Mouse (Mus musculus): ENCODE results near the gene Cxcl2.
A peak's percentile ranks its signal among the peaks of the same experiment; 100 is the strongest.

Gene Cxcl2

DNA sequence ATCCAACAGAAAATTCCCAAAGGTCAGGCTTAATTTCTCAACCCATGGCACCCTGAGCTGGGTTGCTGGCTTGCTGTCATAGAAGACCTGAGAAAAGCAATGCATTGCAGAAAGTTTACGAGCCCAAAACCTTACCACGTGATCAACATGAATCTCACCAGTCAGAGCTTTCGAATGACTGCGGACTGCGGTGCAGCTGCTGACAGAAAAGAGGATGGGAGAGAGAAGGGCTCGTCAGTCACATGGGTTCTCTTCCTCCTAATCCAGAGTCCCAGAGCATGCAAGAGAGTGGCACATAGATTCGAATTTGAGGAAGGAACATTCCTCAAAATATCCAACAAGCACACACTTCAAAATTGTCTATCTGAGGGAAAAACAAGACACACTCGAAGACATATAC, 9.4 kb upstream of the Cxcl2 start:
- DNase-seq (ENCODE audit: low read depth, low spot score), result no peak

DNA sequence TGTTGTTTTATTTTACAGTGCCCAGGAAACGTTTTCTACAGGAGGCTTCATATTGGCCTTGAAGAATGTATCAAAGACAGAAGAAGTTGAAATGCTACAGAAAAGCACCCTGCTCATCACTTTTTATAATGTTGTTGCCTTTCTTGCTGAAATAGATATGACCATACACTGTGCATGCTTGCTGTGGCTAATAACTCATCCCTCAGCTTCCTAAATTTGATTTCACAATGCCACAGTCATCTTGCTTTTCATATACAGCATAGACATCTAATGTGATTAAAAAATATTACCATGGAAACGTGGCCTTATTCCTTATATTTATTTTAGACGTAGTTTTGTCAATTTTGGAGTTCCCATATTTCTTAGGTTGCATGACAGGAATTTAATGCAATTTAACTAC, 6.2 kb upstream of the Cxcl2 start:
- DNase-seq (ENCODE audit: low read depth, low spot score), result no peak

DNA sequence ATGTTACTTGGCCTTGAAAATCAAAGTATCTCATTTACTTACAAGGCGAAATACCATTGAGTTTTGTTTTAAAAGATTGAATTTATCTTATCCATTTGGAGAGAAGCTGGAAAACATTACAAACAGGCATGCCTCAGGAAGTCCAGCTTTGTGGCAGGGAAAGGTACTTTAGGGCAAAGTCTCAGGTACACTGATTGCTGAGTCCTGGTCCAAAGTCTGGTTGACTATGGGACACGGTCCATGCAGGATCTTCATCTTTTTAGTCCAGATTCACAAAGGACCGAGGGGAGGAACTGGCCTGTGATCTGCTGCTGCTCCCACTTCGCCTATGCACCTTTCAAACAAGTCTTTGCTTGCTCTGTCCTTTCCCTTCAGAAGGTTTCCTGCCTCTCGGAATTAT, 4.4 kb upstream of the Cxcl2 start:
- no peak for DNase-seq (ENCODE audit: low read depth, low spot score)

DNA sequence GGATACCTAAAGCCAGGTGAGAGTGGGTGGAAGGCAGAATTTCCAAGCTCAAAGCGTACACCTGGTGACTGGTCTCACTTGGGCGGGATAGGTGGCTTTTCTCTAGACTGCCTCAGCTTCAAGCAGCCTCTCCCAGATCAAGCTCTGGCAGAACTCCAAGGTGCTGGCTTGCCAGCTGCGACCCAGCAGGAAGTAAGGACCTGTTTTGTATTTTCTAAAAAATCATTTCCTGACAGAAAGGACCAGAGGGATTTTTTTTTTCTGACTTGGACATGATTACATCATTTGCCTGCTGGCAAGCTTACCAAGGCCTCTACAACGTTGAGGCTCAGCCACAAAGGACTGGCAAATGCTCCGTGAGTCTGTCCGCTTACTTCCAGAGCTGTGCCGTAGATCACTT, 3.5 kb upstream of the Cxcl2 start:
- peak; percentile 88 for DNase-seq (ENCODE audit: low read depth, low spot score)

DNA sequence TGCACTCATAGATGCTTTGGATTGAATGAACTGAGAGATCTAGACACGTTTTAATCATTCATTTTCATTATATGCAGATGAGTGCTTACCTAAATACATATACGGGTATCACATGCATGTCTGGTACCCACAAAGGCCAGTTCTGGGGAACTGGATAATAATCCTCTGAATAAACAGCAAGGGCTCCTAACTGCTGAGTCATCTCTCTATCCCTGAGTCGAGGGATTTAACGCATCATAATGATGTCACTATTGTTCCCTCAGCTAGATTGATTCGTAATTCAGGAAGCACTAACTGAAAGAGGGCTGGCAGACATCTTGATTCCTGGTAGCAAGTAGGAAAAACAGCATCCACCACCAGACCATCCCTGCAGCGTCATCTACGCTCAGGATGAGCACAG, 3.0 kb upstream of the Cxcl2 start:
- no peak for DNase-seq (ENCODE audit: low read depth, low spot score)

DNA sequence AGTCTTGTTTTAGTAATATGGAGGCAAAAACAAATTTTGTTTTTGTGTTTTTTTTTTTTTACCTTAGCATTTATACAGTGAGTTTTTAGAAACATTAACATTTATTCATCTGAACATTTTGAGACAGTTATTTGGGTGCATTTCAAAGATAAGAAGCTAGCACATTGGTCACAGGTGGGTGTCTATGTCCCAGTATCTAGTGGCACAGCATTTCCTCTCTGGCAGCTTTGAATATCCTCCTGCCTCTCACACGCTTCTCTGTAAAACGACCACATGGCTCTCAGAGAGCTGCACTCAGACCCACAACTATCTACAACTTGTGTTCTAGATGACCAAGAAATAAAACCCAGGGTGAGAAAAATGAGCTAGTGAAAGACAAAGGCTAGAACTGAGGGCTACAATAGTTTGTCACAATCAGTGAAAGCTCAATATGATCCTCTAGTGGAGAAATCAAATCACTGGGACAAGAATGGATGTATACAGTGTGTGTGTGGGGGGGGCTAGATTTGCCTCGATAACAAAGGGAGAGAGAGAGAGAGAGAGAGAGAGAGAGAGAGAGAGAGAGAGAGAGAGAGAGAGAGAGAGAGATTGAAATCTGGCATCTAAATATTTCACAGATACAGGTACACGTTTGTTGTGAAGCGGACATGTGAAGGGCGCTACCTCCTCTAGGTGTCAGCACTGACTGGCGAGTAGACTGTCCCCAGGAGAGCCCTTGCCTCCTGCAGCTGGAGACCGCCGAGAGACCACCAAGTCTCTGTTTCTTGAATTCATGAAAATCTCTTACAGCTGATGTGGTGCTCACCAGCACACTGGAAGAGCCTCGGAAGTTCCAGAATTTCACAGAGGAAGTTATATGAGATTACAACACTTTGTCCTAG, 1.1 kb upstream of the Cxcl2 start:
- DNase-seq (ENCODE audit: low read depth, low spot score), result peak; percentile 20

DNA sequence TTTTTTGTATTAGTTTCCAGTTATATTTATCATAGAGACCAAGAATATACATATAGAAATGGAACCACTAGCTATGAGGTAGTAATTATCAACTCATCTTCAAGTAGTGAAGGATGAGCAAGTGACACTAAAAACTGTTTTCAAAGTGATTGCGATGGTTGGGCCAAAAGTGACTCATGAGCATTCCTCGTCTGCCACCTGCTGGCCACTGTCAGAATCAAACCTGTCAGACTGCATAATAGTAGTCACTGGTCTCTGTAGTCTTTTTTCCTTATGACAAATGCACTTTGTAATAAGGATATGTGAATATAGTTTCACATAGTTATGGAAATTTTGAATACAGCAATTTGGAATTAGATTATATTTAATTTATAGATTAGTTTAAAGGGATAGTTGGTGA, 5.3 kb downstream of the Cxcl2 start:
- peak; percentile 83 for DNase-seq (ENCODE audit: low read depth, low spot score)

DNA sequence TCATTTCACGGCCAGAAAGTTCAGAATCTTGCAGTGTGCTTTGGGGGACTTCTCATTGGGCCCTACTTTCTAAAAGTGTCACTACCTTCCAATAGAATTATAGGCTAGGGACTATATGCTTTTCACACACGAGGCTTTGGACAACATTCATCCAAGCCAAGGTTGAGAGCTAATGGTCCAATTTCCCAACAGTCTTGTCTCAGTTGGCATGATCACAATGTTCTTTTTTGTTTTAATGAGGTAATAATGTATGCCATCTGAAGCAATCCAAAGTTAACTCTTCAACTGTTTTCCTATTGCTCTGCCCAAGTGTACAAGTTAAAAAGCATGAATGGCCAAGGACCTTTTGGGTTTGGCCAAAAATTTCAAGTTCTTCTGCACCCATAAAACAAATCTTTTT, 15.8 kb downstream of the Cxcl2 start:
- no peak for DNase-seq (ENCODE audit: low read depth, low spot score)

DNA sequence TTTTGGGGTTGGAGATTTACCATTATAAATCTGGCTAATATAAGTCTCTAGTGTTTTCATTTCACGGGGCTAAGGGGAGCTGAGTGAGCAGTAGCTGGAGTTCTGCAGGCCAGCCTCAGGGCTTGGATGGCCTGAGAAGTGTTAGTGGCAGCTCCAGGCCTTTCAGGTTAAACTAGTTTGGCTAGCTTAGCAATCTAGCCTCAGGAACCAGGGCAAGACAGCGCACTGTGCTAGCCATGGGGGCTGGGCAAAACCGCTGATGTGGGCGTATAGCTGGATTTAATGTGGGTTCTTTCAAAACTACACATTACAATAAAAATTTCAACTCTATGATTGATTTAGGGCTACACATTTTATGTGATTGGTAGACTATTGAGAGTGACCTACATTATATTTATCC, 19.3 kb downstream of the Cxcl2 start:
- no peak for DNase-seq (ENCODE audit: low read depth, low spot score)

DNA sequence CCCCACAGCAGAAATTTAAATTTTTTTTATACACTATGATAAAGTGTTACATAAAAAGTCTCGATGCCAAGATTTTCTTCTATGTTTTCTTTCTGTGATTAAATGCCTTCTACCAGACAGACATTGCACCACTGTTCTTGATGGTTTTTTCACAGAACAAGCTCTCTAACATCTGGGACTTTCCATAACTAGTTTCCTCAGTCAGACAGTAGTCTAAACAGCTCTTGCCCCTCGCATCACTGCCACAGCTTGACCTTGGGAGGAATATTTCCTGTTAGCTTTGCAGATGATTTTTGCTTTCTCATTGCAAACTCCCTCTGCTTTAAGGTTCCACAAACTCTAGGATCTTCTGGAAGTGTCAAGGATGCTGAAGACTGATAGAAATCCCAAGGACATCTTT, 26.9 kb downstream of the Cxcl2 start:
- no peak for DNase-seq (ENCODE audit: low read depth, low spot score)

DNA sequence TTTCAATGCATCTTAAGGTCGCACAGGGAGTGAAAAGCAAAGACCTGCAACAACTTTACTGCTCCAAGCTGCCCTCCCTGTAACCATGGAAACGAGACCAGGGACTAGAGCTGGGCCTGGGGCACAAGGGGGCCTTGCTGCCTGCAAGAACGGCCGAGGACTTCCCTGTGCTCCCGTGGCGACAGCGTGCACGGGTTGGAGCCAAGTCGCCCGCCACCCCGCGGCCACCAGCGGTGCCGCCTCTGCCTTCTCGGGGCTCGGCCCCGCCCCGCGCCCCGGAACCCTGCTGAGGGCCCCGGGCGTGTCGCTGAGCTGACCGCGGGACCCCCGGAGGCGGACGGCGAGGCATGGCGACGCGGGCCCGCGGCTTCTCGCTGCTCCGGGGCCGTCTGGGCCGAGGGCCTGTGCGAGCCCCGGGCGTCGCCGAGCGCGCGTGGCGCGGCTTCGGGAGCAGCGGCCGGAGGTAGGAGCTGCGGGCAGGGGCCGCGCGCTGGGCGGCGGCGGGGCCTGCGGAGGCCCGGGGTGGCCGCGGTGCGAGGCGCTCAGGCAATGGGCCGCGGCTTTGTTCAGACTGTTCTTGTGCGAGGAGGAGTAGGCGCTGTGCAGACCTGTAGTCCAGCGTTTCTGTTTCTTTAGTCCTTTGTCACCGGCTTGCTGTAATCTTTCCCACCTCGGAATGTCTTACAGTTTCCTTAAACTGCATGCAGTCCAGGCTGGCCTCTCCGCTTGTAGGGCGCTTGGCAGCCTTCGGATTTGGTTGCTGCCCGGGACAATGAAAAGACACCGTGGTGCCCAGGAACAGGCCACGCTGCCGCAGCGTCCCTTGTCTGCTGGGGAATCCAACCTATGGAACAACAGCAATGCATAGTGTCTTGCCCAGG, 27.5 kb downstream of the Cxcl2 start, which contains the start of gene Mthfd2l:
TSS of gene Mthfd2l (plus strand) at position 147 of the 881 bp plus-strand sequence.
- peak; percentile 83 for DNase-seq (ENCODE audit: low read depth, low spot score)

DNA sequence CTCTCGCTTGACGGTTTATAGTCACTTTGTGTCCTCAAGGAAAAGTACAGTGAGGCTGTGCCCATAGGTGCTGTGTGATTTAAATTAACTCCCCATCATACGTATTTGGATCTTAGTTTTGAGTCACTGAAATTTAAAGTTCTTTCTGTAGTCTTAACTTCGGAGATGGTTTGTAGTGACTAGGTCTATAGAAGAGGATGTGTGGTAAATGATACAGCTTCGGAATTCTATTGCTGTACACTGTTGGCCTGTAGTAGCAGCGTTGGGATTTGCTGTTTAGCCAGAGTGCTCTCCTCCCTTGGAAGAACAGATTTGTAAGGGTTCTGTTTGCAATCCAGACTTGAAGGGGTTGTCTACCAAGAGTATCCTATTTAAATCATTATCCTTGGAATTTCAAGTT, 28.2 kb downstream of the Cxcl2 start:
- DNase-seq (ENCODE audit: low read depth, low spot score), result peak; percentile 12

DNA sequence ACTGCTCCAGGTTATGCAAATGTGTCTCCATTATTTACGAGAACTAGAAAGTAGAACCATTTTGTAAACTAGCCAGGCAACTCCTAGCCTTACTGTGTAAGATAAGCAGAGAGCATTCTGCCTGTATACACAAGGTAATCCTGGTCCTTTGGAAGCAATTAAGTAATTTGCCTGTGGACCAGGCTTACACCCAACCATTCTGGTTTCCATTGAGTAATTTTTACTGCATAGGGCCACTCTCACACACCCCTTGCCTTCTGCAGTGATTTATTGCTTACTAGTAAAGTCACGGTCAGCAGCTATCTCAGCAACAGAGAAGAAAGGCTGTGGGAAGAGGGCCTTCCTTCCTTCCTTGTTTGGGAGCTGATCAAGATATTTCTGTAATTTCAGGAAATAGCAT, 33.0 kb downstream of the Cxcl2 start:
- no peak for DNase-seq (ENCODE audit: low read depth, low spot score)

DNA sequence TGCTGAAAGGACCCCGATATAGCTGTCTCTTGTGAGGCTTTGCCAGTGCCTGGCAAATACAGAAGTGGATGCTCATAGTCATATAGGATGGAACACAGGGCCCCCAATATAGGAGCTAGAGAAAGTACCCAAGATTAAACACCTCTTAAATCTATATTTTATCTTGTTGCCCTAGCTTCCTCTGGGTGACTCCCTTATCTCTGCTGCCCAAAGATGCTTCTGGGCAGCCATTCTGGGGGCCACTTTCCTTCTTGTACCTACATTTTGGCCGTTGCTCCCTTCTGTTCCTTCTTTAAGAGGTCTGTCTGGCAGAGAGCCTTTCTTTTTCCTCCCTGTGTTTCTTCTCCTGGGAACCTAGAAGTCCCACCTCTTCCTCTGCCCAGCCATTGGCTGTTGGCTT, 41.8 kb downstream of the Cxcl2 start:
- DNase-seq (ENCODE audit: low read depth, low spot score), result no peak

DNA sequence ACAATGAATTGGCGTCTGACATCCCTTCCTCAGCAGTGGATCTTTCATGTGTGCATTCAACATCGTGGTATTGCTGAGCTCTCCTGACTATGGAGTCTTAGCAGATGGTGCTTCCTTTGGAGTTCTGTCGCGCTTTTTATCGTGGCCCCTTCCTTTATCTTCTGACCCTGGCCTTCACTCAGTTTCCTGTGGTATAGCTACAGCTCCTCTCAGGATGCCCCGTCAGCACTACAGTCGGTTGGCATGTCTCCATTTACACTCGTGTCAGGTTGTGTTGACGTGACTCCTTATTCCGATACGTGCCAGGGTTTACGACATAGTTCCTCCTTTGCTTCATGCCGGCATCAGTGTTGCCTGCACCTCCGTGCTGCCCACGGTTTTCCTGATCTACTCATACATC, 45.8 kb downstream of the Cxcl2 start:
- DNase-seq (ENCODE audit: low read depth, low spot score), result no peak

DNA sequence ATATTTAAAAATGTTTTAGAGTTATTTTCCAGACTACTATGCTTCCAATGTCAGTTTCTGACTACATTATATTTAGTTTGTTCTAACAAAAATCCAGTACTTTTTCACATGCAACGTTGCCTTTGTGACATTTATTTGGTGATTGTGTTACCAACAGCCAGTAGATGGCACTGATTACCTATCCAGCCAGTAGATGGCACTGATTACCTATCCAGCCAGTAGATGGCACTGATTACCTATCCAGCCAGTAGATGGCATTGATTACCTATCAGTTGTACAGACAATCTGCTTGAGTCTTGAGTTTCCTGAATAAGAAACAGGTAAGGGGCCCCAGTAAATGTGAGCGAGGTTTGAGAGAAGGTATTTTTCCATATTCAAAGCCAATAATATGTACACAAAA, 47.8 kb downstream of the Cxcl2 start:
- peak; percentile 56 for DNase-seq (ENCODE audit: low read depth, low spot score)

DNA sequence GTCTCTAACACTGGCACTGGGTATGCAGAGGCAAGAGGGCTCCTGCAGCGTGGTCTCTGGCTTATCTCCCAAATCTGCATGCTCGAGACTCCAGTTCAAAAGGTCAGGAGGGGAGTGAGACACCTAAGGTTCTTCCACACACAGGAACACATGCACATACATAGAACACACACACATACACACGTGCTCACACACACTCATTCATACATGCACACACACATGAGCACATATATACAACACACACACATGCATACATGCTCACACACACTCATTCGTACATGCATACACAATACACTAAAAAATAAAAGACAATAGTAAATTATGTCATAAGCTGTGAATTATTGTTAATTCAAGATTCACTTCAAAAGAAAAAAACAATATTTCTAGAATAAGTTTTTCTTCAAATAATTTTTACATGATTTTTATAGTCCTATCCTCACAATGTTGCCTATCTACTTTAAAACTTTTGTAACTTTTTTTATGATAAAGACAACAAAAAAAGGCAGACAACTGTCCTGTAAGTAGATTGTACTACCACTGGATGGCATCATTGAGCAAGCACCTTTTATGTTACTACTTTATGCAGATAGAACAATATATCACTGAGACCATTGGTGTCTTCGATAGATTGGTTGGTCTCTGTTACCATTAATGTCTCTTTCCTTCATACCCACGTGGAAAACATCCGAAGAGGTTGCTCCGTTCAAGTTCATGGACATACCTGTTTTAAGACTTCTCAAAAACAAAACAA, 49.2 kb downstream of the Cxcl2 start:
- DNase-seq (ENCODE audit: low read depth, low spot score), result peak; percentile 45
